Mouse (Mus musculus) kidney, postnatal 4 days (tissue): Measurements from ENCODE around the gene Gm49392.
"Not testable (repeated sequence)": the region's sequence is repeated elsewhere in the genome, so short reads cannot be mapped to it uniquely, and the experiment has no call there.

ENCODE experiments used
- DNase-seq, 2 experiments: peaks; one replicate each; pipeline ENCODE4 v3.0.0; 2021; ENCODE audit warnings: mixed read lengths in 2 of 2

Gene Gm49392

DNA sequence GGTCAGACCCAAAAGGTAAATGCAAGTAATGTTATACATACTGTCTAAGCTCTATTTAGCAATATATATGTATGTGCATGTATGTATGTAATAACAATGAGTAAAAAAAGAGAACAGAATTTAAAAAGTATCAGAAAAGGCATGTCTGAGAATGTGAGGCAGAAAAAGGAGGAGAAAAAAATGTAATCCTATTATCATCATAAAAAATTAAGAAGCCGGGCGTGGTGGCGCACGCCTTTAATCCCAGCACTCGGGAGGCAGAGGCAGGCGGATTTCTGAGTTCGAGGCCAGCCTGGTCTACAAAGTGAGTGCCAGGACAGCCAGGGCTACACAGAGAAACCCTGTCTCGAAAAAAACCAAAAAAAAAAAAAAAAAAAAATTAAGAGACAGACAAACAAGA is at the start of gene Gm49392:
Gm49392 (minus strand) TSS at position 101 of the 400 bp plus-strand sequence.
- not testable (repeated sequence) for DNase-seq

- not testable (repeated sequence) for DNase-seq
Measured at GRCm38 (mm10) chr13:60941884-60942283, 45.2 kb upstream of the Gm49392 start, which contains the start of gene Tpbpa. Gene Tpbpa (minus strand): TSS chr13:60941984.

- DNase-seq, result peak; percentile 26 to 45
Measured at GRCm38 (mm10) chr13:60936500-60936901, 39.8 kb upstream of the Gm49392 start, which contains the start of the genes Gm49391 and Ctla2a. Gene Gm49391 (minus strand): TSS chr13:60936571. Gene Ctla2a (minus strand): TSS chr13:60936625.

DNA sequence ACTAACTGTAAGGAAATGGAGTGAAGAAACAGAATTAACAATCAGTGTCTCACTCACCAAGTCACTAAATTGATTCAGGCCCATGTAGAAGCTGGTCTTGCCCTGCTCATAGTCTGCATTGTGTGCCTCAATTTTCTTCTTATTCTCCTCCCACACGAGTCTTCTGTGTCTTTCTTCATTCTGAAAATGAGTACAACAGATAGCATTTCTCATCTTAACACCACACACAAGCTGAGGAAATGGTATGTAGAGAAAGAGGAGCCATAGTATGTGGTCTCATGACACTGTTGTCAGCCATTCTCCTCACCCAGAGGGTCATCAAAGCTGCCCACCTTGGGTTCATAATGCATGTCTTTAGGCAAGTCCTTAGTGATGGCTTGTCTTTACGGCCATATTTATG is 38.8 kb upstream of the Gm49392 start, which contains the start of gene Gm49393:
Gm49393 (minus strand) TSS at position 101 of the 400 bp plus-strand sequence.
- not testable (repeated sequence) for DNase-seq

DNA sequence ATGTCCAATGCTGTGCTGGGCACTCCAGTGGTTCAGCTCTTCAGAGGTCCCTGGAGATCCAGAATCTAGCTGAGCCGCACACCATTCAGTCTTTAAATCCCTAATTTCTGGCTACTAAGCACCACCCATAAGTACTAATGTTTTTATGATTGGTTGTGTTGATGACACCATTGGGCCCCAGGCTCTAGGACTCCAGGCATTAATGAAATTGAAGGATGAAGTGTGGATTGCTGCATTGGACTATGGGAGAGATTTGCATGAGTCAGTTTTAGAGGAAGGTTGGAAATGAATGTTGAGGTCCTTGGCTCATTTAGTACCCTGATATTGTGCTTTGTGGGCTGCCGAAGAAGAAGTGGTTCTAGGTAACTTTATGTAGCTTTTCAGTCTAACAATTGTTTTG is 8.1 kb upstream of the Gm49392 start, which contains the start of gene Tpbpb:
Tpbpb (minus strand) TSS at position 101 of the 400 bp plus-strand sequence.
- not testable (repeated sequence) for DNase-seq

GRCm38 (mm10) chr13:60897328-60897727 is 634 bp upstream of the Gm49392 start, which contains the start of gene Ctla2b:
Gene Ctla2b (minus strand): TSS chr13:60897447.
- DNase-seq, result peak; percentile 18 to 39

GRCm38 (mm10) chr13:60895406-60896160 is 1.1 kb downstream of the Gm49392 start:
- DNase-seq, result no peak

DNA sequence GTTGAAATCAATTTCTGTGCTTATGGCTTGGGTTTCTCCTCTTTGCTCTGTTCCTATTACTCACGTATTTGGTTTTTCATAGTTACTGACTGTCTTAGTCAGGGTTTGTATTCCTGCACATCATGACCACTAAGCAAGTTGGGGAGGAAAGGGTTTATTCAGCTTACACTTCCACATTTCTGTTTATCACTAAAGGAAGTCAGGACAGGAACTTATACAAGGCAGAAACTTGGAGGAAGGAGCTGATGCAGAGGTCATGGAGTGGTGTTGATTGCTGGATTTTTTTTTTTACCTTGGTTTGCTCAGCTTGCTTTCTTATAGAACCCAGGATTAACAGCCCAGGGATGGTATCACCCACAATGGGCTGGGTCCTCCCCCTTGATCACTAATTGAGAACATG is 4.4 kb downstream of the Gm49392 start:
- no peak for DNase-seq

- no peak for DNase-seq
Measured at GRCm38 (mm10) chr13:60864281-60864680, 32.4 kb downstream of the Gm49392 start, which contains the start of gene 4930486L24Rik. Gene 4930486L24Rik (minus strand): TSS chr13:60864475.

GRCm38 (mm10) chr13:60848241-60849120 is 48.2 kb downstream of the Gm49392 start:
- DNase-seq, result no peak

DNA sequence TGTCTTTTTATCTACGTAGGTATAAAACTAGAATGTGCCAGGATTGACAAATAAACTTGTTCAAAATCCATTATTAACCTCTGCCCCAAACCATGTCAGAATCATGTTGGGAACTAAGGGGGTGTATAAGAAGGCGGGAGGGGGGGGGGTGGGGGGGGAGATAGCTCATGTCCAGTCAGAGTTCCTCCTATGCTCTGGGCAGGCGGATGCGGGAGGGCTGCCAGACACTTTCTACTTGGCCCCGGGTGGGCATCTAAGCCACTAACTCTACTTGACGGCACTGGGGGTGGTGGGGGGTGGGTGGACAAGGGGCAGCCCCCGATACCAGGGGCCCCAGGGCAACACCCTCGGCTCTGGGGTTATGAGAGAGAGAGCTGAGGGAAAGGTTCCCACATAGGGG is 53.5 kb downstream of the Gm49392 start:
- no peak for DNase-seq

- no peak for DNase-seq
Measured at GRCm38 (mm10) chr13:60842703-60843102, 54.0 kb downstream of the Gm49392 start.

DNA sequence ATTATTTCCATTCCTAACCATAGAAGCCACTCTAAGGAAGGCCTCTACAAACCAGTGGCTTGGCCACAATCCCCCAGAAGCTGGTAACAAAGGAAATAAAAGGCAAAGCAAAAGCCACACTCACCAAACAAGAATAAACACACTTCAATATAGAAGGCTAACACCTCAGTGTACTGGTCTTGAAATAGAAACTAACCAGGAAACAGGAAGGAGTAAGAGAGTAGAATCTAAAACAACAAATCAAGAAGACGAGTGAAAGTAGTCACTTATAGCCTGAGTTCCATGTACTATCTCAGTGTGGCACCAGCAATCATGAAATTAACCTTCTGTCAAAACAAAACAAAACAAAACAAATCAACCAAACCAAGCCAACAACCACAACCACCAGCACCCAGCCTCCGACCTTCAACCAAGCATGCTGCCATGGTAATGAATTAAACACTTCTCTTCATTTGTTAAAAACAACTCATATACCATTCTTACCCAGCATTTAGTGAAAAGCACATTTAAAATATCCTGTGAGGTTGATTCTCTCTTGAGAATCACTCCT is 57.3 kb downstream of the Gm49392 start:
- DNase-seq, result no peak

- peak; percentile 36 to 45 for DNase-seq
Measured at GRCm38 (mm10) chr13:60826052-60826451, 70.6 kb downstream of the Gm49392 start.

DNA sequence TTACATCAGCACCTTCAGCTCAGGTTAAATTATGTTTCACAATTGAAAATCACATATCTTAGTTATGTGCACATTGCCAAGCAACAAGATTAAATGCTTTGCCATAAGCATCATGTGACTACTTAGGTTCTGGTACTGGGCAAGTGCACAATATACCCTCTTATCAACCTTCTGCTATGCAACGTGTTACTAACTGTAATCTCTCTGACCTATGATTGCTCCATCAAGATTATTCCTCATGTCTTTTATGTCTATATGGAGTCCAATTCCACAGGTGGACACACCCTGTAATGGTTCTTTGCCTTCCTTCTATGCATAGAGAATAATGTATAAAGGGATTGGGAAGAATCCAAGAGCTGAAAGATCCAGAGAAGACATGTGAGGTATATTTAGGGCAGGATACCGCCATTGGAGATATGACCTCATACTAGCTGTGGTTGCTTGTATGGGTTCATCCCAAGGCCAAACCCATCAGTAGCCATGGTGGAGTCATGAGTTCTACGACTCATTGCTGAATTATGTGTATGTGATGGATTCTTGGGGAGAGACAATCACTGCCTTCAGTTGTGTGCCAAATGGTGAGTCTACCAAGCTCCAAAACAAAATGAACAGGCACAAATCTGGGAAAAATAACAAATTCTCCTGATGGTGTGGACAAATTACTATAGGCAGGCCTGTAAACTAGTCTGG is 76.1 kb downstream of the Gm49392 start:
- no peak for DNase-seq

DNA sequence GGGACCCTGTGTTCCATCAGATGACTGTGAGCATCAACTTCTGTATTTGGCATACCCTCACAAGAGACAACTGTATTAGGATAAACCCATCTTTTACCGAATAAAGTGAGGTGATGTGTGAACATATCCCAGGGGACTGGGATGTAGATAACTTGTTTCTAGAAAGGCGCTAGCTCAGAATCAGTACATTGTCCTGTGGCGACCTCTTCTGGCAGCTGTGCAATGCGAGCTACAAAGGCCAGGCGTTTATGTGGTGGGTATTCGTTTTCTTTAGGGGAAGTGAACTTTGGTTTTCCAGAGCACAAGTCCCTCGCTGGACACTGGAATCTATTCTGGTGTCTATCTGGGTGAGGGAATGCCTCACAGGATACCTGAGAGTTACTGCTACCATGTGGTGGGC is 77.2 kb downstream of the Gm49392 start:
- DNase-seq, result peak; percentile 77

DNA sequence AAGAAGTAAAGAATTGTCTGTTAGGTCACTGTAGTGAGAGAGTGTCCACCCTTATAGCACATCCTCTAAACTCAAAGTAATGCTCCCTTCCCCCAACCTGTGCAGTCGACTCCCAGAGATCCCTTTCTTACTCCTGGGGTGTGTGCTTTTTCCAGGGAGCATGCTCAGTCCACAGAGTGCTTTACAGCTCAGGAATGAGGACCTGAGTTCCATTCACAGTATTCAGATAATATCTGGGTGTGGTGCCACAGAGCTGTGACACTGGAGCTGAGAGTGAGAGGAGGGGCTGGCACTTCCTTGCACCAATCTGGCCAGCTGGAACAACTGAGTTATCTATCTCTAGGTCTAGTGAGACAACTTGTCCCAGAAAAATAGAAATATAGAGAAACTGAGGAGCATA is 83.0 kb downstream of the Gm49392 start:
- no peak for DNase-seq

DNA sequence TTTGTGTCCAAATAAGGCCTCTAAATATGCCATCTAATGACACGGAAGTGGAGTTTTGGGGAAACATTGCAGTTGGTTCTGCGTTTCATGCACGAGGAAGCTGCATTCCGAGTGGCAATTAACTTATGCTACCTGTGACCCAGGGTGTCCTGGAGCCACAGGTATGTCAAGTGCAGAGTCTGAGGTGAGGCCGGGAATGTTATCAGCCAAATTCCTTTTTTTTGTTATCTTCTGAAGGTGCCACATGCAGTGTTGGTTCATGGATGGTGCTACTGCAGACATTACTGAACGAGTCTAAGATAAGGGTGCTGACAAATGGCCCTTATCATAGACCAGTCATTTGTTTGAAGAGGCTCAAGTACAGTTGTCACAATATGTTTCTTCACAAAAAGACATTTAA is 83.9 kb downstream of the Gm49392 start:
- no peak for DNase-seq

- DNase-seq, result no peak
Measured at GRCm38 (mm10) chr13:60809690-60810089, 87.0 kb downstream of the Gm49392 start.

- DNase-seq, result no peak
Measured at GRCm38 (mm10) chr13:60802749-60803148, 93.9 kb downstream of the Gm49392 start, which contains the start of gene Ctsll3. Gene Ctsll3 (minus strand): TSS chr13:60802849.
